Mouse (Mus musculus) C2C12 (cell line): ENCODE measurements around the gene Adgrg4.

Experiments
- CEBPB ChIP-seq: IDR thresholded peaks from one replicate; pipeline ENCODE4 v1.6.1; 2011; ENCODE audit warnings: low read depth, mild to moderate bottlenecking, control low read depth, moderate library complexity
- CTCF ChIP-seq: IDR thresholded peaks from one replicate; pipeline ENCODE4 v1.5.1; 2011; ENCODE audit not compliant: control insufficient read depth, insufficient read depth, insufficient read length
- MYOG ChIP-seq: IDR thresholded peaks from one replicate; pipeline ENCODE4 v1.6.1; 2011; ENCODE audit not compliant: control insufficient read depth, insufficient read length; ENCODE audit errors: extremely low read depth

DNA sequence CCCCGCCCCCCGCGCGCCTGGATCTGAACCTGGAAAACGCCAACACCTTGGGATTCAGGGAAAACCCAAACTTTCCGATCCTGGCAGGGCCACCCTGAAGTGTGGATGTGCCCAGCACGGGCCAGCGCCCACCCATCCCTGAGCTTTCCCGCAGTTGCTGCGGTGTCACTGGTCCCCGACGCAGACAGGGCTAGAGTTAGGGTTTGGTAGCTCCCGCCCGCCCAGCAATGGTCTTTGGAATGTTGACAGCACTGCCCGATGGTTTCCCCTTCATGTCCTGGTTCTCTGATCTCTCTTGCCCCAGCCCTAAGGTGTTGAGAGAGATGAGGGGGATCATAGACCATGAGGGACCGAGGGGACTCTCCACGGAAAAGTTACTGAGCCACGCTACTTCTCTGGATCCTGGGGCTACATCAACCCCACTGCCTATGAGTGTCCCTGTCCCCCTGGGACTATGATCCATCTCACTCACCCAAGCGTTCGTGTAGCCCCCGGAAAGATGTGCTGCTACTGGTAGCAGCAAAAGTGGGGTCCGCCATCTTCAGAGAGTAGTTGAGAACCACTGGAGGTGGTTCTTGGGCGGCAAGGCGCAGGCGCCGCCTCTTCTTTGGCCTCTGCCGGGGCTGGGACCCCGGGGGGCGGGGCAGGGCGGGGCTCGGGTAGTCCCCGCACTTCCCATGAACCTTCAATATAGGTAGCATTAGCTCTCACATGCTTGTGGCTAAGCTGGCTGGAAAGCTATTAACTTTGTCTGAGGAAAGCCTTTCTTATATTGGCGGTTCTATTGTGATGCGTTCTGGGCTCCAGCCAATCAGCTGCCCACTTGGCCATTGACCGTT is 48.0 kb upstream of the Adgrg4 start, which contains the start of gene Map7d3:
- TF ChIP-seq CTCF (no peak), MYOG (no peak), CEBPB (no peak)
